Mouse (Mus musculus): ENCODE results near the gene Ermard. TPM values are rescaled to one million over a fixed set of nuclear protein-coding genes. Genes with fewer than 3 reads are reported as not detected.
"Not testable (repeated sequence)": the region's sequence is repeated elsewhere in the genome, so short reads cannot be mapped to it uniquely, and the experiment has no call there.

Ermard gene
- total RNA-seq (2021) (10 to 100 TPM; 39.3 to 47.8 TPM), polyA plus RNA-seq (2012; rRNA removed) (23.2 and 23.9 TPM in 2 replicates)
- long read RNA-seq, partial matches to known transcripts = 5 of 13 reads
- long read RNA-seq, other reads (novel, unspliced or antisense) = 7 of 13 reads

- peak; percentile 69 for DNase-seq
Measured at GRCm38 (mm10) chr17:15041175-15041729, at the start of gene Ermard, which contains the start of the genes Tcte3 and Gm3448. Ermard (plus strand) TSS chr17:15041208. Tcte3 (minus strand) TSS chr17:15041488. Gm3448 (minus strand) TSS chr17:15041537.

DNA sequence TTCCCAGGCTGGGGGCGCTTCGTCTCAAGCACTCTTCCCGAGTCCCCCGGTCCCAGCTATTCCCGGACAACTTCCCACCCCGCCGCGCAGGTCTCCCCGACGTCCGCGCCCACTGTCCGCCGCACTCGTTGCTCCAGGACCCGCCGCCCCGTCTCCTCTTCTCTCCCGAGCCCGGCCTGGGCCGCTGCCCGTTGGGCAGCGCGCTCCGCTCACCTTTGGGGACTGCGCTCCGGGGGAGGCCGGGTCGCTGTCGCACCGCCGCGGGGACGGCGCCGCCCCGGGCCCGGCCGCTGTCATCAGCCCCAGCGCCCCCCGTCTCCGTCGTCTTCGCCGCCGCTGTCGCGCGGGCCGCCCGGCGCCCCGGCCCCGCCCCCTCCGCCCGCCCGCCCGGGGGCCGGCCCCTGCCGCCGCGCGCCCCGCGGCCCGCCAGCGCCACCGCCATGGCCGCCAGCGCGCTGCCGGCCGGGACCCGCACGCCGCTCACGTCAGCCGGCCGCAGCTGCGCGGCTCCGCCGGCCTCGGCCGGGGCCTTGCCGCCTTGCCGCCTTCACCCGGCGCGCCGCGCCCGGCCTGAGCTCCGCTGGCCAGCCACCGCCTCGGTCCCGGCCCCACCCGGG lies 48.4 kb upstream of the Ermard start:
- not testable (repeated sequence) for DNase-seq

- DNase-seq = not testable (repeated sequence)
Measured at GRCm38 (mm10) chr17:14993139-14993832, 47.7 kb upstream of the Ermard start.

GRCm38 (mm10) chr17:14994140-14994539 lies 46.9 kb upstream of the Ermard start:
- DNase-seq = not testable (repeated sequence)

DNA sequence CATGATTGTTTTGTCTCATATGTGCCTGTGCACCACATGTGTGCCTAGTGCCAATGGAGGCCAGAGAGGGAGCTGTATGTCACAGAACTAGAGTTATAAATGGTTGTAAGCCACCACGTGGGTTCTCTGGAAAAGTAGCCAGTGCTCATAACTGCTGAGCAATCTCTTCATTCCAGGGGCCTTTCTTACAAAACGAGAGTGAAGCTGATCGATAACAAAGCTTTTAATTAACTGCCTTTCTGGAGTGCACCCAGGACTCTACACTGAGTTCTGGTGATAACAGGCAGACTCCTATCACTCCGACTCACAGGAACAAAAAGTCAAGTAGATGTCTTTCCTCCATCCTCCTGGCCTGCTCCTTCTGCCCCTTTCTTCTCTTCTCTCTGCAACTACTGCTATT lies 41.0 kb upstream of the Ermard start:
- not testable (repeated sequence) for DNase-seq

DNA sequence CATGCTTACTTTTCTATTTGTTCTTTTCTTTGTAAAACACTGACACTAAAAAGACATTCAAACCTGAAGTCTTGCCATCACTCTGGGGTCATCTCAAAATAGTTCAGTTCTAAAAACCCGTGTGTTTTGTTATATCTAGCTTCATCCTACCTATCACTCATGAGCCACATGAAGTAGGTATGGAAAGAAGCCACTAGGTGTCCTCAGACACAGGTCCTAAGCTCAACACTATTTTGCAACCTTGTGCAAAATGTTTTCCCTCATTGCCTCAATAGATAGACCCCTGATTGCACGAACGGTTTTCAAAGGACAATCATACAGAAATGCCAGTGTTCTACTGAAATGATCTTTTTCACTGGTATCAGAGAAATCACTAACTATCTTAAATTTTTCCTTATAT lies 31.9 kb upstream of the Ermard start:
- not testable (repeated sequence) for DNase-seq

DNA sequence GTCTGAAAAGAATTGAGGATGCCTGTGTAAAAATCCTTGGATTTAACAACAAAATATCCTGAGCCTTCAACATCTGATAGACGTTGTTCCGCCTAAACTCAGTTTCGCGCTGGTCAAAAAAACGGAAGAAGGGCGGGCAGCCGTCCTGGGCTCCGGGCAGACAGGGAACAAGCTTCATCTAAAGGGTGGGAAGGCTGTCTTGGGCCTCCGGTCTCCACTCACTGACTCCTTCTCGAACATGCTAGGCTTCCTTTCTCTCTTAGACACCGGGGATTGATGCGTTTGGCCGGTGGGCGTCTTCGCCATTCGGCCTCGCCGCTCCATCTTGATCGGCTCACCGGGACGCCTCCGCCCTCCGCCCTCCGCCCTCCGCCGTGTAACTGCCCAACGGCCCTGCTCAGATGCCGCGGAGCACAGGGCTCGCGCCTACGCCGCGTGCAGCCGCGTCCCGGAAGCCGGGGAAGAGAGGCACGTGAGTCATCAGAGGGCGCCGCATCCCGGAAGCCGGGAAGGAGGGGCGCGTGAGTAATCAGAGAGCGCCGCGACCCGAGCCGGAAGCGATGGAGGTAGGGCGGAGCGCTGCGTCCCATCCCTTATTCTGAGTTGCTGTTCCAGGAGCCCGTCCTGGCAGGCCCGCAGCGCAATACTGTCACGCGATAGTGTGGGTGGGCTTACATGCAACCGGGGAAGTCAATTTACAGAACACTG lies 31.1 kb upstream of the Ermard start, which contains the start of gene Gm3435:
Gm3435 (plus strand) TSS at position 471 of the 708 bp plus-strand sequence.
- DNase-seq = not testable (repeated sequence)

GRCm38 (mm10) chr17:15021503-15022220 lies 19.3 kb upstream of the Ermard start:
- DNase-seq = peak; percentile 15

DNA sequence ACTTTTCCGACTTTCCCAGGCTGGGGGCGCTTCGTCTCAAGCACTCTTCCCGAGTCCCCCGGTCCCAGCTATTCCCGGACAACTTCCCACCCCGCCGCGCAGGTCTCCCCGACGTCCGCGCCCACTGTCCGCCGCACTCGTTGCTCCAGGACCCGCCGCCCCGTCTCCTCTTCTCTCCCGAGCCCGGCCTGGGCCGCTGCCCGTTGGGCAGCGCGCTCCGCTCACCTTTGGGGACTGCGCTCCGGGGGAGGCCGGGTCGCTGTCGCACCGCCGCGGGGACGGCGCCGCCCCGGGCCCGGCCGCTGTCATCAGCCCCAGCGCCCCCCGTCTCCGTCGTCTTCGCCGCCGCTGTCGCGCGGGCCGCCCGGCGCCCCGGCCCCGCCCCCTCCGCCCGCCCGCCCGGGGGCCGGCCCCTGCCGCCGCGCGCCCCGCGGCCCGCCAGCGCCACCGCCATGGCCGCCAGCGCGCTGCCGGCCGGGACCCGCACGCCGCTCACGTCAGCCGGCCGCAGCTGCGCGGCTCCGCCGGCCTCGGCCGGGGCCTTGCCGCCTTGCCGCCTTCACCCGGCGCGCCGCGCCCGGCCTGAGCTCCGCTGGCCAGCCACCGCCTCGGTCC lies 17.0 kb upstream of the Ermard start:
- DNase-seq = not testable (repeated sequence)

DNA sequence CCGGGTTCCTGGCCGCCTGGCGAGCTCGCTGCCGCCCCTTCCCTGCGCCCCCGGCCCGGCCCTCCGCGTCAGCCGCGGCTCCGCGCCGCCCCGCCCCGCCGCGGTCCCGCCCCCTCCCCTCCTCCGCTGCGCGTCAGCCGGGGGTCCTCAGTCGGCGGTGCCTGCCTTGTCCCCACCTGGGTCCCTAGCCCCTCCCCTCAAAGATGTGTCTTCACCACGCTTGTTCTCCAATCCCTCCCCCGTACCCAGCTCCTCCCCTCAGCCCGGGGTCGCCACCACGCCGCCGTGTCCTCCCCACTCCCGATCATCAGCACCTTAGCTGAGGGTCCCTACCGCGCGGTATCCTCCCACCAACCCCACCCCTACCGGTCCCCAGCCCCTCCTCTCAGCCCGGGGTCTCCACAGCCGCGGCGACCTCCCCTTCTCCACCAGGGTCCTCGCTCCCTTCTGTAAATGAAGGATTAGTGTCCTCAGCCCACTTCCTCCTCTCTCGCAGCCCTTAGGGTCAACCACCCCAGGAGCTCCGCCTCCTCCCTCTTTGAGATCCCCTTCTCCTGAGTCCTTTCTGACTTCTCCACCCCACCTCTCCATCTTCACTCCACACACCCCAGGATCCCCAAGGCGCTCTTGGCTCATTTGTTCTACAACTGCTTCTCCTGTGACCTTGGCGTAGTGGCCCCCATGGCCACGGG lies 16.4 kb upstream of the Ermard start:
- DNase-seq = not testable (repeated sequence)

DNA sequence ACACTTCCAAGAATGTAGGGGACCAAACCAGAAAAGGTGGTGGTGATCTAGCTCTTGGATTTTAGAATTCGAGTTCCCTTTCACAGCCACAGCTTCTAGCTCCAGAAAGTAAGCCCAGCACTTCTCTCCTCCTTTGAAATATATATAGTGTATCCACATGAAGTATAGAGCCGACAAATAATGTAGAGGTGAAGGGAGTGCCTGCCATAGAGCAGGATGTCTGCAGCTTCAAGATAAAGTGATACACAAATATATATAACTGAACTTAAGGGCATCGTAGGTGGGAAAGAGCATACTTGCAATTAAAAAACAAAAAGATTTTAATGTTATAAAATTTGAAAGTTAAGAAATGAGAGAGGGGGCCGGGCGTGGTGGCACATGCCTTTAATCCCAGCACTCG lies 15.5 kb upstream of the Ermard start:
- DNase-seq = not testable (repeated sequence)

- DNase-seq = not testable (repeated sequence)
Measured at GRCm38 (mm10) chr17:15031414-15031813, 9.6 kb upstream of the Ermard start.

DNA sequence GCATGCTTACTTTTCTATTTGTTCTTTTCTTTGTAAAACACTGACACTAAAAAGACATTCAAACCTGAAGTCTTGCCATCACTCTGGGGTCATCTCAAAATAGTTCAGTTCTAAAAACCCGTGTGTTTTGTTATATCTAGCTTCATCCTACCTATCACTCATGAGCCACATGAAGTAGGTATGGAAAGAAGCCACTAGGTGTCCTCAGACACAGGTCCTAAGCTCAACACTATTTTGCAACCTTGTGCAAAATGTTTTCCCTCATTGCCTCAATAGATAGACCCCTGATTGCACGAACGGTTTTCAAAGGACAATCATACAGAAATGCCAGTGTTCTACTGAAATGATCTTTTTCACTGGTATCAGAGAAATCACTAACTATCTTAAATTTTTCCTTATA lies 553 bp upstream of the Ermard start:
- not testable (repeated sequence) for DNase-seq

- DNase-seq = not testable (repeated sequence)
Measured at GRCm38 (mm10) chr17:15050338-15050737, 9.3 kb downstream of the Ermard start.

DNA sequence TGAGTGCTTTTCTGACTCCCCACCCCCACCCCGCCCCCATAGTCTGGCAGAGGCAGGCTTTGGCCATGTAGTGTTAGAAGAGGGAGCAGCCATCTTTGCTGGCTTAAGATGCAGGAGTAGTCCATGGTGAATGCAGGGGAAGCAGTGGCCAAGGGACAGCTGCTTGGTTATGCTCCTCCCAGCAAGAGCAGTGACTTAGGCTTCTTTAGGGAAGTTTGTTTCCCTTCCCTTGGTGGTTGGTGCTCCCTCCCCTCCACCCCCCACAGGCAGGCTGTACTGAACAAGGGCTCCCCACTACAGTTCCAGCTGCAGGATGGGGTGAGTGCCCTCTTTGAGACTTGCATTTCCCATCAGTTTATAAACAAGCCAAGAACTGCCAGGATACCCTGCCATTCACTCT lies 11.8 kb downstream of the Ermard start:
- not testable (repeated sequence) for DNase-seq

- not testable (repeated sequence) for DNase-seq
Measured at GRCm38 (mm10) chr17:15053183-15053828, 12.3 kb downstream of the Ermard start.

DNA sequence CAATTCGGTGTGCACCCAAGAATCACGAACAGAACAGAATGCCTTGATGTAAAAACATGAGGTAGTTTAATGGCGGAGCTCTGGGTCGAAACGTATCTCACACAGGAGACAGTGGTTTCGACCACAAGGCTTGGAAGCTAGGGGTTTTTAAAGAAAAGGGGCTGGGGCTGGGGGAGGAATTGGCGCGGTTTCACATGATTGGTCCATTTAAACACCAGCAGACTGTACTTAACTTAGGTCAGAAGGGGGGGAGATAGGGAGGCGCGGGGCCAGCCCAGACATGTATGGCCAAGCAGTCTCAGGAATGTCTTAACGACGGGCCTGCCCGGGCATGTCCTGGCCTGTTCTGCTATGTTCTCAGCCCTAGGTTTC lies 12.8 kb downstream of the Ermard start:
- DNase-seq = not testable (repeated sequence)

DNA sequence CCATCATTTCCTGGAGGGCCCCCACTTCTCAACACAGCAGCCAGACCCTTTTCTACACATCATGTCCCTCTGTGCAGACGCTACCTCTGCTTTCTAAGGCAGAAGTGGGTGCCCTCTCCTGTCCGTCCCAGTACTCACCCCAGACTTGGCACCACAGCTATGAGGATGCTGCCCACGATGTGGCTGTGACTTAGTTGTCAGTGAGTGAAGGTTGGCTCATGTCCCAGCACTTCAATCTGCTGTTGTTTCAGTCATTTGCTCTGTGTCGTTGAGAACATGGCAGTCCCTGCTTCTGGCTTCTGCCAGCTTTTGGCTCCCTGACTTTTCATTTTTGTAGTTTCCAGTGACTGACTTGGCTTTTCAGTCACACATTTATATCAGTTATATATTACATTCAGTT lies 14.9 kb downstream of the Ermard start:
- no peak for DNase-seq

- DNase-seq = no peak
Measured at GRCm38 (mm10) chr17:15058161-15058591, 17.2 kb downstream of the Ermard start.

DNA sequence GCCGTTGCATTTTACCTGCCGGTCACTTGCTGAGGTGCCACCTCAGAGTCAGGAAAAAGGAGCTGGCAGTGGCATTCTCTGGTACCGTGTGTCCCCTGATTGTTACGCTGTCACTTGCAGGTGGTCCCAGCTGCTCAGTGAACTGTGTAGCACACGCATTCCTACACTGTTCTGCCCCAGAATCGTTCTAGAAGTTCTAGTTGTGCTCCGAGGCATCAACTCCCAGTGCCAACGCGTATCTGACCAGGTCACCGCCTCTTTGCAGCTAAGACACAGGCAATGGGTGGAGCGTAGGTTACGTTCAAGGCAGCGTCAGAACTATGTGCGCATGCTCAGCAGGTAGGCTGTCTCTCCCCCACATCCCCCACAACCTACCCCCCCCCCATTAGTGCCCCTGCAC lies 18.6 kb downstream of the Ermard start:
- no peak for DNase-seq
